Mouse (Mus musculus): ENCODE measurements around the gene Wwp2. TPM values are rescaled to one million over a fixed set of nuclear protein-coding genes. Genes with fewer than 3 reads are reported as not detected.

The Wwp2 gene
- polyA plus RNA-seq, 1 experiment from 2014 or later: 28.5 TPM

DNA sequence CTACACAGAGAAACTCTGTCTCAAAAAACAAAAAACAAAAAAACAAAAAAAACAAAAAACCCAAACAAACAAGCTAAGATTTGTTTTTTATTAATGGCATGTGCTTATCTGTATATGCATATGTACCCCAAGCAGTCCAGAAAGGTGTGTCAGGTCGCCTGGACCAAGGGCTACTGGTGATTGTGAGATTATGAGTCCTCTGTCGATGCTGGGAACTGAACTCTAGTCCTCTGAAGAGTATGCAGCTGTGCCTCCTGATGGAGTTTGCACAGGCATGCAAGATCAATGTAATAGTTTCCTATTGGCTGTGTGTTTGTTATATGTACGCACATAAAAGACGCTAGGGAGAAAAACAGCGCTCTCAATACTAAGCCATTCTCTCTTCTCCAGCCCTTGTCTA, 74.0 kb downstream of the Wwp2 start:
- Histone ChIP-seq H3K4me3 (ENCODE audit: control insufficient read depth in 1 of 2, insufficient read depth in 1 of 2, low read depth in 1 of 2, low read length in 2 of 2) (no peak overlapping the region), H3K27me3 (ENCODE audit: control insufficient read depth, insufficient read depth, low read length) (no peaks in the 10 kb centered on the region), H3K9ac (ENCODE audit: low read length) (no peak overlapping the region), H3K4me2 (ENCODE audit: low read length) (no peak overlapping the region), H3K4me1 (ENCODE audit: control insufficient read depth in 2 of 2, insufficient read depth in 2 of 2, low read length in 2 of 2) (peaks cover 0 to 1% of the 10 kb centered on the region in 2 experiments; a peak in 1 of 4 replicates), H3K27ac (replicated peaks in 1 of 2; ENCODE audit: control insufficient read depth in 1 of 2, insufficient read depth in 1 of 2, low read depth in 2 of 2, low read length in 2 of 2) (no peak overlapping the region), H3K36me3 (ENCODE audit: control insufficient read depth, insufficient read depth, low read length) (peaks cover 5% of the 10 kb centered on the region), H3K9me3 (ENCODE audit: control insufficient read depth, low read length) (no peaks in the 10 kb centered on the region)
- ATAC-seq (ENCODE audit: insufficient number of reproducible peaks, insufficient read depth, low FRiP score, low read depth): no peak
- WGBS: 85% methylated on average over 5 of the region's 5 CpGs

DNA sequence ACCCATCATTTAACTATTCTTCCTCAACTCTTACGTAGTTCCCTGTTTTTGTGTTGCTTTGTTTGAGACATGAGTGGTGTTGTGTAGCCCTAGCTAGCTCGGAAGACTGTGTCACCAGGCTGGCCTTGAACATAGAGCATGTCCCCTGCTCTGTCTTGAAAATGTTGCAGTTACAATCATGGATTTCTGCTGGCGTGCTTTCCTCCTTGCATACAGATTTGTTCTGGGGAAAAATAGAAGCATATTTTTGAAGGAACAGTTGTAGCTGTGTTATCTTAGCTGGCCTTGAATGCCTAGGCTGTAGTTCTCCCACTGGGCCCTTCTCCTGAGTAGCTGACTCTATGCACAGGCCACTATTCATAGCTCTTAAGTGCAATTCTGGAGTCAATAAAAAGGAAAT, 74.6 kb downstream of the Wwp2 start:
- H3K4me3 ChIP-seq (ENCODE audit: control insufficient read depth in 1 of 2, insufficient read depth in 1 of 2, low read depth in 1 of 2, low read length in 2 of 2): no peak overlapping the region
- no peak overlapping the region for H3K27ac ChIP-seq (replicated peaks in 1 of 2; ENCODE audit: control insufficient read depth in 1 of 2, insufficient read depth in 1 of 2, low read depth in 2 of 2, low read length in 2 of 2)
- ATAC-seq (ENCODE audit: insufficient number of reproducible peaks, insufficient read depth, low FRiP score, low read depth): no peak
- 93% methylated on average over 3 of the region's 3 CpGs for WGBS
- H3K9ac ChIP-seq (ENCODE audit: low read length): no peak overlapping the region
- H3K27me3 ChIP-seq (ENCODE audit: control insufficient read depth, insufficient read depth, low read length): no peaks in the 10 kb centered on the region
- peaks cover 5% of the 10 kb centered on the region for H3K36me3 ChIP-seq (ENCODE audit: control insufficient read depth, insufficient read depth, low read length)
- H3K4me2 ChIP-seq (ENCODE audit: low read length): no peak overlapping the region
- H3K4me1 ChIP-seq (ENCODE audit: control insufficient read depth in 2 of 2, insufficient read depth in 2 of 2, low read length in 2 of 2): no peaks in the 10 kb centered on the region
- no peaks in the 10 kb centered on the region for H3K9me3 ChIP-seq (ENCODE audit: control insufficient read depth, low read length)

DNA sequence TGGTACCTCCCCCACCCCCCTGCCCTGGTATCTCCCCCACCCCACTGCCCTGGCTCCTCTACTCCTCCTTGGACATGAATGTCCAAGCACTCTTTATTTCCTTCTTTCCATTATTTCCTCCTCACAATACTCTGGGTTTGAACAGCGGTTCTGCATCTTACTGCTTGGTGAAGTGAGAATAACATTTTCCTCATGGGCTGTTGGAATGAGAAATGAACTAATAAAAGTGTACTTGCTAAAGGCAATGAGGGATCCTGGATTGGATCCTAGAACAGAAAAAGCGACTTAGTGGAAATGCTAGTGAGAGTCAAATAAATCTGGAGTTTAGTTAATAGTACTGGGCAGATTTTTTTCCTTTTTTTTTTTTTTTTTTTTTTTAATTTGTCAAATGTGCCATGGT, 77.1 kb downstream of the Wwp2 start:
- no peak overlapping the region for H3K4me2 ChIP-seq (ENCODE audit: low read length)
- H3K4me3 ChIP-seq (ENCODE audit: control insufficient read depth in 1 of 2, insufficient read depth in 1 of 2, low read depth in 1 of 2, low read length in 2 of 2): no peak overlapping the region
- WGBS: 92% methylated on average over 2 of the region's 2 CpGs
- no peaks in the 10 kb centered on the region for H3K27me3 ChIP-seq (ENCODE audit: control insufficient read depth, insufficient read depth, low read length)
- no peaks in the 10 kb centered on the region for H3K4me1 ChIP-seq (ENCODE audit: control insufficient read depth in 2 of 2, insufficient read depth in 2 of 2, low read length in 2 of 2)
- H3K27ac ChIP-seq (replicated peaks in 1 of 2; ENCODE audit: control insufficient read depth in 1 of 2, insufficient read depth in 1 of 2, low read depth in 2 of 2, low read length in 2 of 2): no peak overlapping the region
- H3K36me3 ChIP-seq (ENCODE audit: control insufficient read depth, insufficient read depth, low read length): peaks cover 5% of the 10 kb centered on the region; the same call in 1 of the 2 replicates
- no peaks in the 10 kb centered on the region for H3K9me3 ChIP-seq (ENCODE audit: control insufficient read depth, low read length)
- ATAC-seq (ENCODE audit: insufficient number of reproducible peaks, insufficient read depth, low FRiP score, low read depth): no peak
- H3K9ac ChIP-seq (ENCODE audit: low read length): no peak overlapping the region

DNA sequence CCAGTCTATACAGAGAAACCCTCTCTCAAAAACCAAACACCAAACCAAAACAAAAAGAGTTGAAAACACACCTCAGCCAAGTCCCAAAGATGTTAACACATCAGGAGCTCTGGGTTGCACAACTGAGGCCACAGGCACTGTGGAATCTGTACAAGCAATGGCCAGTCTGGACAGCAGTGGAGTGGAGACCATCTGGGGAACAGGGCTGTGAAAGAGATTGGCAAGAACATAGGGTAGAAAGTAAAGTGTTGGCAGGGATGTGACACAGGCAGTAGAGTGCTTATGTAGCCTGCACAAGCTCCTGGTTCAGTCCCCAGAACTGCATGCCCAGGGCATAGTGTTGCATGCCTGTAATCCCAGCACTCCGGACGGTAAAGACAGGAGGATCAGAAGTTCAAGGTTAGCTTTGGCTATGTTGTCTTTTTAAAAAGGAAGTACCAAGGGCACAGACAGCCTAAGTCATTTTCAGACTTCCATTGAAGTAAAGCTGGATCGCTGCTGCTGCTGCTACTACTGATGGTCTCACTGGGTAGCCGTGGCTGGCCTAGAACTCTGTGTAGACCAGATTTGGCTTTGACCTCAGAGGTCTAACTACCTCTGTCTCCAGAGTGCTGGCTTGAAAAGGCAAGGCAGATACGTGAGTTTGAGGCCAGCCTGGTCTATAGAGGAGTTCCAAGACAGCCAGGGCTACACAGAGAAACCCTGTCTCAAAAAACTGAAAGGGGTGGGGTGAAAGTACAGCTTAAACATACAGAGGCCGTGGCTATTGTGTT, 79.0 kb downstream of the Wwp2 start:
- Histone ChIP-seq H3K4me2 (ENCODE audit: low read length) (no peak overlapping the region), H3K9me3 (ENCODE audit: control insufficient read depth, low read length) (no peaks in the 10 kb centered on the region), H3K4me3 (ENCODE audit: control insufficient read depth in 1 of 2, insufficient read depth in 1 of 2, low read depth in 1 of 2, low read length in 2 of 2) (no peak overlapping the region), H3K4me1 (ENCODE audit: control insufficient read depth in 2 of 2, insufficient read depth in 2 of 2, low read length in 2 of 2) (peaks cover 0 to 3% of the 10 kb centered on the region in 2 experiments; a peak in 1 of 4 replicates), H3K27ac (replicated peaks in 1 of 2; ENCODE audit: control insufficient read depth in 1 of 2, insufficient read depth in 1 of 2, low read depth in 2 of 2, low read length in 2 of 2) (no peak overlapping the region), H3K36me3 (ENCODE audit: control insufficient read depth, insufficient read depth, low read length) (peaks cover 10% of the 10 kb centered on the region; the same call in 1 of the 2 replicates), H3K27me3 (ENCODE audit: control insufficient read depth, insufficient read depth, low read length) (no peaks in the 10 kb centered on the region), H3K9ac (ENCODE audit: low read length) (no peak overlapping the region)
- WGBS: 86% methylated on average over 6 of the region's 6 CpGs
- no peak for ATAC-seq (ENCODE audit: insufficient number of reproducible peaks, insufficient read depth, low FRiP score, low read depth)

DNA sequence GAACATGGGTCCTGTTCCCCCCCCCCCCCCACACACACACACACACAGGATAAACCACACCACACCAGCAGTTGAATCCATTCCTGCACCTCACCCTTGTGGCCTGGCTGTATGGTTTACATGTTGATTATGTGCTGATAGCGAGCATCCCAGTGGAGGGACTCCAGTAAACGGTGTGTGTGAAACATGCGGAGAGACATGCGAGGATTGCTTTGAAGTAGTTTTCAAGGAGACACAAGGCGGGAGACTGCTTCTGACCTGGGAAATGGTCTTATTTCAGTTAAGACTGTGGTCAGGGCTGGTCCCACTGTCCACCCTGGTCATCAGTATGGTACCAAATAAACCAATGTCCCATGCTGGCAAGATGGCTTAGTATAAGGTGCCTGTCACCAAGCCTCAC, 82.6 kb downstream of the Wwp2 start:
- WGBS: 90% methylated on average over 5 of the region's 5 CpGs
- H3K27me3 ChIP-seq (ENCODE audit: control insufficient read depth, insufficient read depth, low read length): no peaks in the 10 kb centered on the region
- peaks cover 0 to 4% of the 10 kb centered on the region in 2 experiments; a peak in 1 of 4 replicates for H3K4me1 ChIP-seq (ENCODE audit: control insufficient read depth in 2 of 2, insufficient read depth in 2 of 2, low read length in 2 of 2)
- no peak overlapping the region for H3K4me3 ChIP-seq (ENCODE audit: control insufficient read depth in 1 of 2, insufficient read depth in 1 of 2, low read depth in 1 of 2, low read length in 2 of 2)
- H3K27ac ChIP-seq (replicated peaks in 1 of 2; ENCODE audit: control insufficient read depth in 1 of 2, insufficient read depth in 1 of 2, low read depth in 2 of 2, low read length in 2 of 2): no peak overlapping the region
- no peak overlapping the region for H3K4me2 ChIP-seq (ENCODE audit: low read length)
- no peak for ATAC-seq (ENCODE audit: insufficient number of reproducible peaks, insufficient read depth, low FRiP score, low read depth)
- H3K9ac ChIP-seq (ENCODE audit: low read length): no peak overlapping the region
- peaks cover 10% of the 10 kb centered on the region; the same call in 1 of the 2 replicates for H3K36me3 ChIP-seq (ENCODE audit: control insufficient read depth, insufficient read depth, low read length)
- H3K9me3 ChIP-seq (ENCODE audit: control insufficient read depth, low read length): no peaks in the 10 kb centered on the region

DNA sequence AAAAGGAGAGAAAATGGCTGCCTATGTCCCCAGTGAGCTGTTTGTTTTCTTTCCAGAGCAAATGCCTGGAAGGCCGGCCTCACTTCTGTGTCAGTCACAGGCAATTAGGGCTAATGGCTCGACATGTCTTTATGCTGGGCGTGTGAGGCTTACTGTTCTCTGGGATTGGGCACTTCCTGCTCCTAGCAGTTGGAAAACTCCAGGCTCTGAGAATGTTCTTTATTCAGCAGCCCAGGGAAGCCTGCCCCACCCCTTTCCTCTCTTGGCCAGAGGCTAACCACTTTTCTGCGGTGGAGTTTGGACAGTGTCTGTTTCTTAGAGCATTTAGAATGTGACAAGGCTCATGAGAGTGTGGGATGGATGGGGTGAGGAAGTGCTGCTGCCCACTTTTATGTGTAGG, 83.7 kb downstream of the Wwp2 start:
- ATAC-seq (ENCODE audit: insufficient number of reproducible peaks, insufficient read depth, low FRiP score, low read depth): no peak
- Histone ChIP-seq H3K4me3 (ENCODE audit: control insufficient read depth in 1 of 2, insufficient read depth in 1 of 2, low read depth in 1 of 2, low read length in 2 of 2) (no peak overlapping the region), H3K9me3 (ENCODE audit: control insufficient read depth, low read length) (no peaks in the 10 kb centered on the region), H3K4me1 (ENCODE audit: control insufficient read depth in 2 of 2, insufficient read depth in 2 of 2, low read length in 2 of 2) (peaks cover 0 to 4% of the 10 kb centered on the region in 2 experiments; a peak in 1 of 4 replicates), H3K4me2 (ENCODE audit: low read length) (no peak overlapping the region), H3K27ac (replicated peaks in 1 of 2; ENCODE audit: control insufficient read depth in 1 of 2, insufficient read depth in 1 of 2, low read depth in 2 of 2, low read length in 2 of 2) (peak overlapping the region in 1 of 2 experiments; percentile 9; a peak in 1 of 4 replicates), H3K9ac (ENCODE audit: low read length) (no peak overlapping the region), H3K27me3 (ENCODE audit: control insufficient read depth, insufficient read depth, low read length) (no peaks in the 10 kb centered on the region), H3K36me3 (ENCODE audit: control insufficient read depth, insufficient read depth, low read length) (peaks cover 10% of the 10 kb centered on the region; the same call in 1 of the 2 replicates)
- WGBS: 22% methylated on average over 4 of the region's 4 CpGs

DNA sequence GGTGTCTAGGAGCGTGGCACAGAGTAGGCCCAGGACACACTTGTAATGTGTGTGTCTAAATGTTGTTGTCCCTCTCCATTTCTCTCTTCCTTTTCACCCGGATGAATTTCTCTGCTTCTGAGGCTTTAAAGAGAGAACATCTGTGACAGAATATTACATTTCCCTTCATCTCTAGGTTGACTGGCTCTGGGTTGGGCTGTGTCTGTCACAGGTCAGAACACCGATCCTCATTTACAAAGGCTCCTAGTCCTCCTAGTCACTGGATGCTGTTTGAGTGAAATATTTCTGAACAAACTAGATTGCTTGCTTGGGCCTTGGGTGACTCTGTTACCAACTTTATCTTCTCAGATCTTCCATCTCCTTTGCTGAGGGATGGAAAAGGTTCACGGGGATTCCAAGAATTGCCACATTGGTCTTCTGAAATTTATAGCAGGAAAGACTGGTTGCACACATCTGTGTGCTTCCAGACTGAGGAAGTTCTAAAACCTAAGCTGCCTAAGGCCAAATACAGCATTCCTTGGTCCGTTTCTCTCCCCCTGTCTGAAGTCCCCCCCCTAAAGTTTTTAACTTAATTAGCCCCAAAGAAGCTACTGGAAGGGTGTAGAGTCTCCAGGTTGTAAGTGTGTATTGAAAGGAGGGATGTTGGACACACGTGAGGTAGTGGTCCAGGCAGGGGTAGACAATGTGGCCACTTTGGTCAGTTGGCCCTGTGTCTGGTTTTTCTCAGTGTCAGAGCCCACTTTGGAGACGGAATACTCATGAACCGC, 85.8 kb downstream of the Wwp2 start:
- no peak overlapping the region for H3K9ac ChIP-seq (ENCODE audit: low read length)
- no peaks in the 10 kb centered on the region for H3K9me3 ChIP-seq (ENCODE audit: control insufficient read depth, low read length)
- no peak for ATAC-seq (ENCODE audit: insufficient number of reproducible peaks, insufficient read depth, low FRiP score, low read depth)
- peaks cover 10% of the 10 kb centered on the region; the same call in 1 of the 2 replicates for H3K36me3 ChIP-seq (ENCODE audit: control insufficient read depth, insufficient read depth, low read length)
- H3K4me1 ChIP-seq (ENCODE audit: control insufficient read depth in 2 of 2, insufficient read depth in 2 of 2, low read length in 2 of 2): peaks cover 0 to 4% of the 10 kb centered on the region in 2 experiments; a peak in 1 of 4 replicates
- H3K4me2 ChIP-seq (ENCODE audit: low read length): no peak overlapping the region
- 67% methylated on average over 8 of the region's 8 CpGs for WGBS
- no peak overlapping the region for H3K4me3 ChIP-seq (ENCODE audit: control insufficient read depth in 1 of 2, insufficient read depth in 1 of 2, low read depth in 1 of 2, low read length in 2 of 2)
- H3K27me3 ChIP-seq (ENCODE audit: control insufficient read depth, insufficient read depth, low read length): no peaks in the 10 kb centered on the region
- H3K27ac ChIP-seq (replicated peaks in 1 of 2; ENCODE audit: control insufficient read depth in 1 of 2, insufficient read depth in 1 of 2, low read depth in 2 of 2, low read length in 2 of 2): no peak overlapping the region
